Mouse (Mus musculus) brain, adult 2 months (tissue): ENCODE measurements around the gene Avpr1b.
"Not testable (repeated sequence)": the region's sequence is repeated elsewhere in the genome, so short reads cannot be mapped to it uniquely, and the experiment has no call there.

ENCODE experiments used
- DNase-seq: peaks from one replicate; pipeline ENCODE4 v3.0.0; 2011; ENCODE audit warnings: low read depth, low spot score

Gene Avpr1b

DNA sequence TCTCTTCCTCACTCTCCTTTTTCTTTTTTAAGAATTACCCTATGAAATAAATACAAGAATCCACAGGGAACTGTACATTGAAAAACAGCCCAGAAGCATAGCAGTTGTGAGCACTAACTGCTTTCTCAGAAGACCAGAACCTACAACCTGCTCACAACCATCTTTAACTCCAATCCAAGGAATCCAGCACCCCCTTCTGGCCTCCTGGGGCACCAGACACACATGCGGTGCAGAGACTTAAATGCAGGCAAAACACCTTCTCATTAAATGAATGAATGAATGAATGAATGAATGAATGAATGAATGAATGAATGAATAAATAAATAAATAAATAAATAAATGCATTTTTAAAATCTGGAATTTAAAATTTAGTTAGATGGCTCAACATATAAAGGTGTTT is 19.5 kb downstream of the Avpr1b start:
- peak; percentile 31 for DNase-seq

DNA sequence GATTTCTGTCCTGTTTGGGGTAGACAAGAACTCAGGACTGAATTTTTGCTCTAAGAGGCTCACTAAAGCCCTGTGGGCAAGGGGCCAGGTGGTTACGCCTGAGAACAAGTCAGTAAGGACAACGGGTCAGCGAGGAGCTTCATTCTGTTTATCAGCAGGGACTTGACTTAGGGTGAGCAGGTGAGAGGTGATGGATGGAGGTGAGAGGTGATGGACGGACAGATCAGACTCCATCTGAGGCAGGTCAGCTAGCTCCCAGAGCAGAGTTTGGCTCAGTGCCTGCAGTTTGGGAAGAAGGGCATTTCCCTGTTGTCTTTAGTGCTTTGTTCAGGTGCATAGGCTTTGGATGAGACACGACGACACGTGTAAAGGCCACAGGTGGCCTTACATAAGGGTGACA is 20.3 kb downstream of the Avpr1b start:
- DNase-seq = no peak

DNA sequence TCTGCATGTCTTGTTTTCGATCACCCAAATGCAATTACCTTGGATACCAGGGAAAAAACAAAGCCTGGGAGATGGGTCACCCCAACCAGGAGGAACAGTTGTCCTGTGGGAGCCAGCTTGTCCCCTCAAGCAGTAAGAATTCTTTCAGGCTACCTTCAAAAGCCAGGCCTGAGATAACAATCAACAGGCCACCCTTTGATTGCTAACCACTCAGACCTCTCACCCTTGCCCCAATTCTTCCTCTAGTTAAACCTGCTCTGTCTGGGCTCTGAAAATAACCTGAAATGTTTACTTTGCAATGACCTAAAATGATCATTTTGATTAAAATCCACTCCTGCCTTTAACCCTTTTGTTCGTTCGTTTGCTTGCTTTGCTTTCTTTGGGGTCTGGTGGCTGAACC is 24.6 kb downstream of the Avpr1b start:
- no peak for DNase-seq

DNA sequence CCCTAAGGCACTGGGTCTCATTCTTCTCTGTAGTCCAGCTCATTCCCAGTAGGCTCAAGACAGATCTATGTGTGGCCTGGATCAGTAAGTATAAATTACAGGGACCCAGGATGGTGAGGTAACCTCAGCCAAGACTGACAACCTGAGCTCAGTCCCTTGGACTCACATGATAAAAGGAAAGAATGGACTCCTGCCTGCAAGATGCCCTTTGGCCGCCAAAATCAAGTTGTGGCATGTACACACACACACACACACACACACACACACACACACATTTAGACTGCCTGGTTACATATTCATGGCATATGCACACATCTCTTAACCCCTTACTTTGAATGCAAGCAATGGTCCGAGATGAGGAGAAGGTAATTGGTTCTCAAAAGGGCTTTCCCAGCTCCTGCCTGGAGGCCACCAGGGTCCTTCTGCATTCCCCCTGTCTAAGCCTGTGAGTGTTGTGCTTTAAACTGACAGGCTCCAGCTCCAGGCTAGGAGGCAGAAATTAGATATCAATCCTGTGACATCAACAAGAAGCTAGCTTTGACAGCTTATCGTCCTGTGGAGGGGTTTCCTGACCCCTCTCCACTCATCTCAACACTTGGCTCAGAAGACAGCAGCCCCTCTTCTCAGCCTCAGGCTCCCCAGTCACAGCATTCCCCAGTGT is 25.3 kb downstream of the Avpr1b start:
- DNase-seq = no peak

DNA sequence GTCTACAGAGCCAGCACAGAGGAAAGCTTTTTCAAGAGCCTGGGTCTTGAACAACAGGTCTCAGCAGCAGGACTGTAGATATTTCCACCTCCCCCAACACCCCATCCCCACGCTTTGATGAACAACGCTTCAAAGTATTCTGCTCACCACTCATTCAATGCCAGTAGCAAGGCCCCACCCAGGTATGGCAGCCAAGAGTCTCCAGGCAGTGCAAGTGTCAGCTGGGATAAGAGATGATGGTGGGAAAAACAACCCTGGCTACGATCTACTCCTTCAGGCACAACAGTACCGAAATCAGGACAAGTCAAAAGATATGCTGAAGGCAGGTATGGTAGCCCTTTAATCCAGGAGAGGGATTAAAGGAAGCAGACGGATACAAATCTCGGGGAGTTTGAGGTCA is 27.2 kb downstream of the Avpr1b start:
- no peak for DNase-seq

DNA sequence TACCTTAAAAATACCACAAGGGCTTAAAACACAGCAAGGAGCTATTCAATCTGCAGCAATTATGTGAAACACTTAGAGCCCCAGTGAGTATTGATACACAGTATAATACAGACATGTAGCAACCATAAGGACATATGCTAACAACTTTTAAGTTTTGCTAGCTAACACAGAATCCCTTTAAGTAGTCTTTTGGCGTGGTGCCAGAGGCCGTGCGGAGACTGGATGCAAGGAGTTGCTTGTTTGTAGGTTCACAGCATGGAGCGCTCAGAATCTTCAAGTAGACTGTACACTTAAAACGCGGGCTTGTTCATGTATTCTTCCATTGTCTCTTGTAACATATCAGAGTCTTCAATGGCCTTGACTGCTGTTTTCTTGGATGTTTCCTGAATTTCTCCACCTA is 33.2 kb downstream of the Avpr1b start:
- not testable (repeated sequence) for DNase-seq

DNA sequence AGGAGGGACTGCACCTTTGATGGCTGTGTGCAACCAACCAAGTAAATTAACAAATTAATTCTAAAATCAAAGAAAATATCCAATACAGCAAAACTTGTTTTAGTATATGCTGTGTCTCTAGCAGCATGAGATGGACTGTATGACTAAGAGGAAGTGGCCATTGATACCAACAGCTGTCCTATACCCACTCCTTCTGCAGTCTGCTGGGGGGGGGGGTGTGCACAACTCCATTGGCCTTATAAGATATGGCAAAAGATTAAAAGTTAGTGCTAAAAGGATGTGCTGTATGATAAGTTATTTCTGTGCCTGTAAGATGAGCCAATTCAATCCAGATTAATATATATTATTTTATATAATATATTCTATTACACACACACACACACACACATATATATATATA is 35.5 kb downstream of the Avpr1b start:
- no peak for DNase-seq

DNA sequence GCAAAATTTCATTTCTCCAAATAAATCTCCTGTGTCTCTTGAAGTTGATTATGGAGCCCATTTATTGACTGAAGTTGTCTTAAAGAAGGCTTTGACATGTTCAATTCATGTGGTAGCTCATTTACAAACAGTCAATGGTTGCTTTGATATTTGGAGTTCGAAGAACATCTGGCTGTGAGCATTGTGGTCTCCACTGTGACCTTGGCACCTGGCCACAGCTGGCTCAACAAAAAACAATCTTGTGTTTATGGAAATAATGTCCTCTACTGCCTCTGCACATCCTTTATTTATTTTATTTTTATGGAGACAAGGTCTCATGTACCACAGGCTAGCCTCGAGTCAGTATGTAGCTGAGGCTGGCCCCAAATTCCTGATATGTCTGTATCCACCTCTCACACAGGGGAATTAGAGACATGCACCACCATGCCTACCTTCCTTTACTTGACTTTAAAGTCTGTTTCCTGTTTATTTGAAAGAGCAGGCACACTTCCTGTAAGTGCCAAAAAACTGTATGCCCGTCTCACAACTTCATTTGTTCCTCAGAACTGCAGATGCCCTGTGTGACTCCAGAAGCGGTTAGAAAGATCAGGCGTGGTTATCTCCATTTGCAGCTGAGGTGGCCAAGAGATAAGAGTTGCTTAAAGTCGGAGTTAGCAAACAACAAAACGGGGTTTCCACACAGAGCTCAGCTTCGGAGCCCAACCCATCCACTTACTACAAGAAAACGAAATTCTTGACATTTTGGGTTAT is 38.9 kb downstream of the Avpr1b start, which contains the start of gene Ctse:
Gene Ctse, plus strand, starts transcription at position 516 of the 750 bp plus-strand sequence.
- DNase-seq = no peak

DNA sequence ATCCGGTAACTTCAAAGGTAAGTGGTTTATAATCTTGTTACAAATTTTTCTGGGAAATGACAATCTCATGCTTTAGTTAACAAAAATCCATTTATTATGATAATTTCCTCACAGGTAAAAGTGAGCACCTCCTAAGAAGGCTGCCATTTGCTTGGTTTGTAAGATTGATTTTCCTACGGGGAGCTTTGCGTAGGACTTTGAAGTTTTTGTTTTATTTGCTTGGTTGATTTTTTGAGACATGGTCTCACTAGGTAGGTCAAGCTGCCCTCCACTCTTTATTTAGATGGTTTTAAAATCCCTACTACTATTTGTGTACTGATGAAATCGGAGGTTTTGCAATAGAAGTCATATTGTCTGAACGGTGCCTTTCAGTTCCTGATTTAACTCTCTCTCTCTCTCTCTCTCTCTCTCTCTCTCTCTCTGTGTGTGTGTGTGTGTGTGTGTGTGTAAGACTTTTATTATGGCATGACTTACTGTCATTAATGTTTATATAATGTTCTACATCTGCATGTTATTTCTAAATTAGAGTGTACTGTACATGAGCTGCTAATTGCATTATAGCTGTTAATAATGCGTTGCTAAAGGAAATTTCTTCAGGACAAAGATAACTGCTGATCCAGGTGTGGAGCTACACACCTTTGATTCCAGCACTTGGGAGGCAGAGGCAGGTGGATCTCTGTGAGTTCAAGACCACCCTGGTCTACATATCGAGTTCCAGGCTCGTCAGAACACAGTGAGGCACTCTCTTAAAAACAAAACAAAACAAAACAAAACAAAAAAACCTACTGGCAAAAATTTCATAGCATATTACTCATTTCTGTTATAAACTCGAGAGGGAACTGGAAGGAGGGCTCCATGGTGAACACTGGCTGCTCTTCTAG is 39.7 kb downstream of the Avpr1b start:
- no peak for DNase-seq

DNA sequence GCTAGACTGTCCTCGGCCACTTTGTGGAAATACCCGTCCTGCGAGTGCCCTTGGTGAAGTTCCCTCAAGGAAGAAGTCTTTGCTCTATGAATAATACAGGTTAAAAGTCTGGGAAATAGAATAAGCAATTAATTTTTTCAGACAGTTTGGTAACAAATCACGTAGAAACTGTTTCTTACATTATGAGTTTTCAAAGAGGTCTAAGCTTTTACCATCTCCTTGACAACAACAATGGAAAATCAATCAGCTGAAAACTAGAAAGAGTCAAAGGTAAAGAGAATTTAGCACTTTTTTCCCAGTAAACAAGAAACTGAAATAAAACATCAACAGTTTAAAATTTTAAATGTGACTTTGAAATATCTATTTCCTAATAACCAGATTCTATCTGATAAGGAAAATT is 41.0 kb downstream of the Avpr1b start:
- no peak for DNase-seq

DNA sequence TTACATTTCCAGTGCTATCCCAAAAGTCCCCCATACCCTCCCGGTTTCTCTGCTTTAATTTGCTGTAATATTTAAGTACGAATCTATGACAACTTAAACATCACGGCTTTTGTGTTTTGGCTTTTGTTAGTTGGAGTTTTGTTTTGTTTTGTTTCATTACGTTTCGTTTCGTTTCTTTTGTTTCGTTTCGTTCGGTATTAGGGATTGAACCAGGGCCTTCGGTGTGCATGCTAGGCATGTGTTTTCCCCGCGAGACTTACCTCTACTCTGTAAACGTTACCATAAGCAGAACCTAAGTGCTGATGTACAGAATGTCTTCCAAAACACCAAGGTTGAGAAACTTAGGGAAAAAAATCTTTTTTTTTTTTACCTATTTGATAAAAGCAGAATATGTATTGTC is 42.5 kb downstream of the Avpr1b start:
- DNase-seq = no peak

DNA sequence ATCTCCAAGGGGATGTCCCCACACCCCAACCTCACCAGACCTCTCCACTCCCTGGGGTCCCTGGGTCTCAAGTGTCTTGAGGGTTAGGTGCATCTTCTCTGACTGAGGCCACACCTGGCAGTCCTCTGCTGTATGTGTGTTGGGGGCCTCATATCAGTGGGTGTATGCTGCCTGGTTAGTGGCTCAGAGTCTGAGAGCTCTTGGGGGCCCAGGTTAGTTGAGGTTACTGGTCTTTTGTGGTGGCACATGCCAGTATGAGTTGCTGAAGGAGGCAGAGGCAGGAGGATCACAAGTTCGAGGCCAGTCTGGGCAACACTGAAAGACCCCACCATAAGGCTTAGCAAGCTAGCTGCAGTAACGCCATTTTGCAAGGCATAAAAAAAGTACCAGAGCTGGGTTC is 43.2 kb downstream of the Avpr1b start:
- no peak for DNase-seq

DNA sequence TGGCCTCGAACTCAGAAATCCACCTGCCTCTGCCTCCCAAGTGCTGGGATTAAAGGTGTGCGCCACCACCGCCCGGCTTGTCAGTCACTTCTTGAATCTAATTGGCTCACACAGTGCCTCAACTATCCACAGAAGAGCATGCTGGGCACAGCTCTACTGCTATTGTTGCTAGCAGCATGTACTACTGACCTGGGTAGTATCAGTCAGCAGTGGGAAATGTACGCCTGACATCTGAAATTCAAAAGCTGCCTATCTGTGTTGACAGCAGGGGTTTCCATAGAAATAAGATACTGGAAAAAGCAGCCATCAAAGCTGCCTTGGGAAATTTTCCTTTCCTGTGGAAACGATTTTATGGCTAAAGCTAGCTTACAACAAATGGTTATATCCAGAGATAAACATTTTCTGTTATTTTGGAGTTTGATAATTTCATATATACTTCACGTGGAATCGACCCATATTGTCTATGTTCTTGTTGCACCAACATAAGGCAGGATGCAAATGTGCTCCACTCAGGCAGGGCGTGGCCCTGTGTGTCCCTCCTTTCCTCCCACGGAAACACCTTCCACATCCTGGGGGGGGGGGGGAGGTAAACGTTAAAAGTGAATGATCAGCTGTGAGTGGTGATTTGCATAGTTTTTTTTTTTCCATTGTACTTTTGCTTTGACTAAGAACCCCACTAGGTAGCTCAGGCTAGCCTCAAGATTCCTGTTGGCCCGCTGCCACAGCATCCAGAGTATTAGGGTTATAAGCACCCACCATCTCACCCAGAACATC is 53.8 kb downstream of the Avpr1b start:
- DNase-seq = no peak

DNA sequence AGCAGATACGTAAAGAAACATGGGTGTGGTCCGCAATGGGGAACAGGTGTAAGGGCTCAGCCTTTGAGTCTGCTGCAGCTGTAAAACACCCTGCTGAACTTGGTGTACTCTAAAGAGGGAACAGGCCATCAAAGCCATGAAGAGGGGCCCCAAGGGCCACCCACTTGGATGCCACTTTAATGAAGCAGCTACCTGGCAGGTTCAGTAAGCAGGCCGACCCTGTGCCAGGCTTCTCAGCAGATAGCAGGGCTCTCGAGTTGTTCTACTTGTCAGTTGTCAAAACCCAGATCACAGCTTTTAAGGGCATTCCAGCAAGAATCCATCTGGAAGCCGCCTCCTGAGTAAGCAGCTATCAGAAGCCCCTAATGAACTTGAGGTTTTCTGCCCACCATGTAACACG is 56.6 kb downstream of the Avpr1b start:
- no peak for DNase-seq

DNA sequence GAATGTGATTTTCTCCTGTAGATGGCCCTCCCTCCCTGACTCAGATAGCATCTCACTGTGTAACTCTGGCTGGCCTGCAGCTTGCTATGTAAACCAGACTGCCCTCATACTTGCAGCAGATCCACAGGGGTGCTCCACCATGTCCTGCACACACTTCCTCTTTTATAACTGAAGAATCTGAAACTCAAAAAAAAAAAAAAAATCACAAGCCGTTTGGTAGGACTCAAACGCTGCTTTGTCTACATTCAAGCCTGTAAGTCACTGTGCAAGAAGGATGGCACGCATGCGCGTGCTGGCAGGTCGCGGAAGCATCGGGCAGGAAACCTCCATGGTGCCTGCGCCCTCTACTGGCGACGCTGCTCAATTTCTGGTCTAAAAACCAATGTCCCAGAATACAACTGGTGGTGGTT is 58.9 kb downstream of the Avpr1b start:
- DNase-seq = peak; percentile 97

DNA sequence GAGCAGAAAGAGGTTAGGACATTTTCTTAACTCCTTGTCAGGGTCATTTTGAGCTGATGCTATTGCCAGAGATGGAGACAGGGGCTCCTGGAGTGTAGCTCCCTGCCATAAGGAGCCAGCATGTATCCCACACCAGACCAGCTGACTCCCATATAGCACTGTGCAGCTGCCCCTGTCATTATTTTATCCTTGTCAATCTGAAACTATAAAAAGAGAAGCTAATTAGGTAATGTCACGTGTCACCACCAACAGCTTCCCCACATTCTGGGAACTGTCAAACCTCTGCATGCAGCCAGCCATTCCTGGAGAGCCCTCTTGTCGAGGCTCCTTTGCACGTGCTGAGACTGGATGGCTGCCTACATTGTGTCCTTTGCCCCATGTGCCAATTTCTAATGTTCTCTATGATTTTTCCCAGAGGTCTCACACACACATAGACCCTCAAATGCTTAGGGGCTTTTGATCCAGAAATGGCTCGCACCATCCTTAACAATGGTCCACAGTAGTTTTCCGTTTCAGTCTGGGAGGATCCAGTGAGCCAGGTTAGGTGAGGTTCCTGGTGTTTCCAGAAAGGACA is 60.6 kb downstream of the Avpr1b start:
- DNase-seq = peak; percentile 14

DNA sequence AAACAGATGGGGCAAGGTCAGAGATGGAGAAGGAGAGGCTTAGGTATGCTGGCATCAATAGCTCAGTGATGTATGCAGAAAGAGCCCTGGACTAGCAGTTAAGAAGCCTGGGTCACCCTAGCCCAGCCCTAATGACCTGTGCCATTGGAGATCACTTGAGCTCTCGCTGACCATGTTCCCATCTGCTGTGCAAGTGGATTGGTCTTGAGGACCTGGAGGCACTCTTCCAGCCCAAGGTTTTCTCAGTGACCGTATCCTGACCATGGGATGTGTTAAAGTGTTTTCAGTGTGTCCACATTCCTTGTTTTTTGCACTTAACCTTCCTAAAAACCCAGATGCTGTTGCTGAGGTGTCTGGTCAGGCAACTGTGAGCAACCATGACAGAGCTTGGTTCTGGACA is 61.2 kb downstream of the Avpr1b start:
- DNase-seq = no peak

DNA sequence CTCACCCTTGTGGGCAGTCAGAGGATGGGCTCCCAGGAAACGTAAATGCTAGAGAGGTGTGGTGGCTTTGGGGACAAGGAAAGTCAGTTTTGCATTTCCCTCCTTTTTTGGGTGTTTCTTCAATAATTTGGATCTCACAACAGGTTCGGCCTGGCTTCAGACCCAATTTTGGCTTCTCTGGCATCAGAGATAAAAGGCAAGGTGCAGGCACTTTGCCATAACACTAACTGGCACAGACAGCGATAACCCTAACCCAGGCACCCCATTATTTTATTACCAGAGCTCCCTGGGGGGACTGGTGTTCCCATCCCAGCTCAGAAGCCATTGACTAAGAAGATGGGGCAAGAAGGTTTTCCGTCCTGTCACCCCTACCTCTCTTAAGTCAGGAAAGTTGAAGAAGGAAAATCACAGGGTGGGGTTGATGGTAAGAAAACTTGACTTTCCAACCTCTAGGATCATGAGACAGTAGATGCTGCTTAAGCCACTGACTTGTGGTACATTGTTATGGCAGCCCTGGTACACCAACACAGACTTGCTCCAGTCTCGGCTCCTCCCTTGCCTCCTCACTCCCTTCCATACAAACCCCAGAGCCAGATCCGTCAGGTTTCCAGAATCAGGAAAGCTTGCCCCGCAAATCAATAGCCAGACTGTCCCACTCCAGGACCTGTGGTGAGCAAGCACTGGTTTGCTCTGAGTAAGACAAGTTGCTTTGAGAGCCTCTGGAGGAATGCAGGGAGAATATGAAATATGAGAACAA is 61.9 kb downstream of the Avpr1b start:
- DNase-seq = no peak
